Mouse (Mus musculus): ENCODE measurements around the gene Ccdc194. TPM values are rescaled to one million over a fixed set of nuclear protein-coding genes. Genes with fewer than 3 reads are reported as not detected.

Ccdc194 gene
- polyA plus RNA-seq (2014; fragmentation: Nextera tagmentation; extraction: Ambion mirVana), result 0.27 and 0.34 TPM in 2 replicates

DNA sequence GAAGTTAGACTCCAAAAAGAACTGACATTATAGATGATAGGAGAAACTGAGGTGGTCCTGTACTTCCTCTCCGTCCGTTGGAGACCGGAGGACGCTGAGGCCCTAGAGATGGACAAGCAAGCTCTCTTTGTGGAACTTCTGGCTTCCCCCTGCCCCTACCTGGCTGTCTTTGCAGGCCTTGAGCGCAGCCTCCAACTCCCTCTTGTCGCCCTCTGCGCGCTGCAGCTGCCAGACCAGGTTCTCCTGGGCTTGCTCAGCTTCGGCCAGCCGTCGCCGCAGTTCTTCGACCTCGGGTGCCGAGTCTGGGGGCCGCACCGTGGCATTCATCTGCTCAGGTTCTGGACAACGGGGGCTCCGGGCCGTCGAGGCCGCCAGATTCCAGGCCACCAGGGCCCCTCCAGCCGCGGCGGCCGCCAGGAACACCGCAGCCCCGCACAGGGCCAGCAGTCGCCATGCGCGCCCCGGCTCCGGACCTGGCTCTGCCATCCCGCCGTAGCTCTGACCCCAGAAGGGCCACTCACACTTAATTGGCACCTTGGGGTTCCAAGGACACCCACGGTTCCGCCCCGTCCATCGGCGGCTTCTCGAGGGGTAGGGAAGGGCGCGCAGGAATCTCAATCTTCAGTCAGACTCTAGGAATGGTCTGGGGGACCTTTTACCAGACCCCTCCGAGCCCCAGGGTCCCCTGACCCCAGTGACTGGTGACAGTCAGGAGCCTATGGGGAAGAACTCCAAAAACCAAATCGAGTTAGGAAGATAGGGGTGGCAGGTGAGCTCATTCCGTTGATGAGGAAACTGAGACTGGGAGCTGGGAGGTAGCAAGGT lies at the start of gene Ccdc194:
Ccdc194 (minus strand) TSS at position 486 of the 825 bp plus-strand sequence.
- no peaks in the 10 kb centered on the region for H3K36me3 ChIP-seq (ENCODE audit: control insufficient read depth, insufficient read depth, low read length)
- no peaks in the 10 kb centered on the region for H3K9me3 ChIP-seq (ENCODE audit: control insufficient read depth, low read length)
- WGBS, result 9% methylated on average over 46 of the region's 46 CpGs
- H3K27ac ChIP-seq (ENCODE audit: low read depth, low read length), result peak within 1 kb of the TSS; percentile 15; the same call in 1 of the 2 replicates
- peak within 1 kb of the TSS; percentile 17 for H3K4me3 ChIP-seq (ENCODE audit: low read length)
- peaks cover 22% of the 10 kb centered on the region for H3K27me3 ChIP-seq (ENCODE audit: control insufficient read depth, insufficient read depth, low read length)
- peaks cover 15% of the 10 kb centered on the region; the same call in 1 of the 2 replicates for H3K4me1 ChIP-seq (ENCODE audit: control insufficient read depth, insufficient read depth, low read length)
- H3K9ac ChIP-seq (ENCODE audit: low read depth, low read length), result peak within 1 kb of the TSS; percentile 51
- H3K4me2 ChIP-seq (replicated peaks; ENCODE audit: low read depth, low read length), result peak within 1 kb of the TSS; percentile 35
- no peak for ATAC-seq (ENCODE audit: low FRiP score, low TSS enrichment)

- Histone ChIP-seq H3K9me3 (ENCODE audit: control insufficient read depth, low read length) (no peaks in the 10 kb centered on the region), H3K36me3 (ENCODE audit: control insufficient read depth, insufficient read depth, low read length) (no peaks in the 10 kb centered on the region), H3K4me2 (replicated peaks; ENCODE audit: low read depth, low read length) (no peak overlapping the region), H3K27ac (ENCODE audit: low read depth, low read length) (no peak overlapping the region), H3K9ac (ENCODE audit: low read depth, low read length) (no peak overlapping the region), H3K27me3 (ENCODE audit: control insufficient read depth, insufficient read depth, low read length) (no peaks in the 10 kb centered on the region), H3K4me3 (ENCODE audit: low read length) (no peak overlapping the region), H3K4me1 (ENCODE audit: control insufficient read depth, insufficient read depth, low read length) (peaks cover 7% of the 10 kb centered on the region; the same call in 1 of the 2 replicates)
- 61% methylated on average over 1 of the region's 1 CpGs for WGBS
- no peak for ATAC-seq (ENCODE audit: low FRiP score, low TSS enrichment)
Measured at GRCm38 (mm10) chr8:71575020-71575419, 49.5 kb upstream of the Ccdc194 start.

GRCm38 (mm10) chr8:71574426-71574825 lies 48.9 kb upstream of the Ccdc194 start:
- no peak overlapping the region for H3K27ac ChIP-seq (ENCODE audit: low read depth, low read length)
- H3K9me3 ChIP-seq (ENCODE audit: control insufficient read depth, low read length), result no peaks in the 10 kb centered on the region
- H3K4me1 ChIP-seq (ENCODE audit: control insufficient read depth, insufficient read depth, low read length), result peaks cover 7% of the 10 kb centered on the region; the same call in 1 of the 2 replicates
- WGBS, result 80% methylated on average over 7 of the region's 7 CpGs
- ATAC-seq (ENCODE audit: low FRiP score, low TSS enrichment), result no peak
- H3K36me3 ChIP-seq (ENCODE audit: control insufficient read depth, insufficient read depth, low read length), result no peaks in the 10 kb centered on the region
- H3K9ac ChIP-seq (ENCODE audit: low read depth, low read length), result no peak overlapping the region
- no peak overlapping the region for H3K4me3 ChIP-seq (ENCODE audit: low read length)
- H3K4me2 ChIP-seq (replicated peaks; ENCODE audit: low read depth, low read length), result no peak overlapping the region
- H3K27me3 ChIP-seq (ENCODE audit: control insufficient read depth, insufficient read depth, low read length), result no peaks in the 10 kb centered on the region

GRCm38 (mm10) chr8:71572847-71573633 lies 47.5 kb upstream of the Ccdc194 start:
- Histone ChIP-seq H3K9me3 (ENCODE audit: control insufficient read depth, low read length) (no peaks in the 10 kb centered on the region), H3K4me1 (ENCODE audit: control insufficient read depth, insufficient read depth, low read length) (peaks cover 21% of the 10 kb centered on the region; the same call in 1 of the 2 replicates), H3K9ac (ENCODE audit: low read depth, low read length) (no peak overlapping the region), H3K27me3 (ENCODE audit: control insufficient read depth, insufficient read depth, low read length) (no peaks in the 10 kb centered on the region), H3K27ac (ENCODE audit: low read depth, low read length) (no peak overlapping the region), H3K4me3 (ENCODE audit: low read length) (no peak overlapping the region), H3K36me3 (ENCODE audit: control insufficient read depth, insufficient read depth, low read length) (no peaks in the 10 kb centered on the region), H3K4me2 (replicated peaks; ENCODE audit: low read depth, low read length) (no peak overlapping the region)
- WGBS, result 77% methylated on average over 9 of the region's 9 CpGs
- no peak for ATAC-seq (ENCODE audit: low FRiP score, low TSS enrichment)

DNA sequence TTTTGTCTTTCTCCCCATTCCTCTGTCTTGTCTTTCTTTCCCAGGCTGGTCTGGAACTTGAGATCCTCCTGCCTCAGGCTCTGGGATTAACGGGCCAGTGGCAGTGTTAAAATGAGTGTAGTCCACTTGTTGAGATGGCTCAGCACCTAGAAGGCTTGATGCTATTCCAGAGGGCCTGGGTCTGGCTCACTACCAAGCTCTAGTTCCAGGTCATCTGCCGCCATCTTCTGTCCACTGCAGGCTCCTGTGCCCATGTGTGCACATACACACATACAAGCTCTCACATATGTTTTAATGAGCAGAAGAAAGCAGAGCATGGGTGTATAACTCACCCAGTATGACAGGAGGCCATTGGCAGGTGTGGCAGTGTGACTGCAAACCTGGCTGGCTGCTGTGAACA lies 46.6 kb upstream of the Ccdc194 start:
- H3K36me3 ChIP-seq (ENCODE audit: control insufficient read depth, insufficient read depth, low read length), result no peaks in the 10 kb centered on the region
- H3K4me1 ChIP-seq (ENCODE audit: control insufficient read depth, insufficient read depth, low read length), result peaks cover 21% of the 10 kb centered on the region; the same call in 1 of the 2 replicates
- H3K9me3 ChIP-seq (ENCODE audit: control insufficient read depth, low read length), result no peaks in the 10 kb centered on the region
- 90% methylated on average over 2 of the region's 2 CpGs for WGBS
- no peak for ATAC-seq (ENCODE audit: low FRiP score, low TSS enrichment)
- H3K4me3 ChIP-seq (ENCODE audit: low read length), result no peak overlapping the region
- no peaks in the 10 kb centered on the region for H3K27me3 ChIP-seq (ENCODE audit: control insufficient read depth, insufficient read depth, low read length)
- no peak overlapping the region for H3K9ac ChIP-seq (ENCODE audit: low read depth, low read length)
- no peak overlapping the region for H3K27ac ChIP-seq (ENCODE audit: low read depth, low read length)
- no peak overlapping the region for H3K4me2 ChIP-seq (replicated peaks; ENCODE audit: low read depth, low read length)

DNA sequence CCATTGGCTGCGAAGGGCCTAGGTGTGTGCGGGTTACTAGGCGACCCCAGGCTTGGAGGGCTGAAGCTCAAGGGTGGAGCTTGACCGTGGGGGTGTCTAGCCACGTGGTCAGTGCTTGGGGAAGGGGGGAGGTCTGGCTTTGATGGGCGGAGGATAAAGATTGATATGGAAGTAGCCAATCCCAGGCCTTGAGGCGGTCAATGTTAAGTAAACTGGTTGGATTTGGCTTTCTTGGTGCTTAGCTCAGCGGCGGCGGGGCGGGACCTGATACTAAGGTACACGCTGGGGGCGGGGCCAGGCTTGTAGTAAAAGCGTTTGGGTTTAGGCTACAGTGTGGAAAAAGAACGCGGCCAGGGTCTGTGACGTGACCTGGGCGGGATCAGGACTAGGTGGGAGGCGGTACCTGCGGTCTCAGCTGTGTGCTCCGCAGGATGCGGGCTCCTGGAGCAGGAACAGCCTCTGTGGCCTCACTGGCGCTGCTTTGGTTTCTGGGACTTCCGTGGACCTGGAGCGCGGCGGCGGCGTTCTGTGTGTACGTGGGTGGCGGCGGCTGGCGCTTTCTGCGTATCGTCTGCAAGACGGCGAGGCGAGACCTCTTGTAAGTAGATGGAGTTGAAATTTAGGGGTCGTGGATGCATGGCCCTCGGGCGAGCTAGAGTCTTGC lies 44.9 kb upstream of the Ccdc194 start:
- Histone ChIP-seq H3K27me3 (ENCODE audit: control insufficient read depth, insufficient read depth, low read length) (no peaks in the 10 kb centered on the region), H3K36me3 (ENCODE audit: control insufficient read depth, insufficient read depth, low read length) (no peaks in the 10 kb centered on the region), H3K4me2 (replicated peaks; ENCODE audit: low read depth, low read length) (peak overlapping the region; percentile 87), H3K9me3 (ENCODE audit: control insufficient read depth, low read length) (no peaks in the 10 kb centered on the region), H3K9ac (ENCODE audit: low read depth, low read length) (peak overlapping the region; percentile 72), H3K4me1 (ENCODE audit: control insufficient read depth, insufficient read depth, low read length) (peaks cover 21% of the 10 kb centered on the region; the same call in 1 of the 2 replicates), H3K27ac (ENCODE audit: low read depth, low read length) (peak overlapping the region; percentile 88), H3K4me3 (ENCODE audit: low read length) (peak overlapping the region; percentile 67)
- peak; percentile 89 for ATAC-seq (ENCODE audit: low FRiP score, low TSS enrichment)
- WGBS, result under 1% methylated on average over 41 of the region's 41 CpGs

DNA sequence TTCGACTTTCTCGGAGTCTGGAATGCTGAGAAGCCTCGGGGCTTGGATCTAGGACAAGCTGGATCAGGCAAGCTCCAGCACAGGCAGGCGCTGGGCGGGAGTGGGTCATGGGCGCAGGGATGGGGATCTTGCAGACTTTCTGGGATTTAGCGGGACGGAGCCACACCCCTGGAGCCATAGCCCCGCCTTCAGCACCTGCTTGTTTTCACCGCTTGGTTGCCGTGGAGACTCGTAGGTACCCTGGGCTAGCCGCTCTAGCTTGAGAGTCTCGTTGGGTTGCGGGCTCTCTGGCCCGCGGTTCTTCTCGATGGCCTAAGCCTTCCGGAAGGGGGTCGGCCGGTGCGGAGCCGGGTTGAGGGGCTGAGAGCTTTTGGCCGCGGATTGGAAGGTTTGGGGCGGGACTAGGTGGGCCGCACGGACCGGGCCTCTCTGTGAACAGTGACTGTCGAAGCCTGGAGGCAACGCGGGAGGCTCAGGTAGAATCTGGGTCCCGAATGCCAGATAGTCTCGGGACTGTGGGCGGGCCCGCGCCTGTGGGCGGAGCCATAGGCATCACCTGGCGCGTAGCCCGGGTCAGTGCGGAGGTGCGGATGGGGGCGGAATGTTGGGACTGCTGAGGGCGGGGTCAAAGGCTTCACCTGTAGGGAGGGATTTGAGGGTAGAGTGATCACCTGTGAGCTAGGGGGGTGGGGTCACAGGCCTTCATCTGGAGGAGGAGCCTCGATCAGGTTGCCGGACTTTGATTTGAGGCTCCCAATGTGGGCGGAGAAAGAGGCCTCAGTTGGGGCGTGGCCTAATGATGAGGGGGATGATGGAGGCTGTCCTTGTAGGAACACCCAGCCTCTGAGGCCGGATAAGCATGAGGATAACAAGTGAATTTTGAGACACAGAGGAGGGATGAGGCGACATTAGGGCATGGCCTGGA lies 44.1 kb upstream of the Ccdc194 start:
- Histone ChIP-seq H3K27ac (ENCODE audit: low read depth, low read length) (peak overlapping the region; percentile 88), H3K4me1 (ENCODE audit: control insufficient read depth, insufficient read depth, low read length) (peaks cover 21% of the 10 kb centered on the region; the same call in 1 of the 2 replicates), H3K27me3 (ENCODE audit: control insufficient read depth, insufficient read depth, low read length) (no peaks in the 10 kb centered on the region), H3K4me2 (replicated peaks; ENCODE audit: low read depth, low read length) (peak overlapping the region; percentile 87), H3K36me3 (ENCODE audit: control insufficient read depth, insufficient read depth, low read length) (no peaks in the 10 kb centered on the region), H3K9me3 (ENCODE audit: control insufficient read depth, low read length) (peaks cover under 1% of the 10 kb centered on the region; the same call in 1 of the 2 replicates), H3K4me3 (ENCODE audit: low read length) (peak overlapping the region; percentile 67), H3K9ac (ENCODE audit: low read depth, low read length) (peak overlapping the region; percentile 50; the same call in 1 of the 2 replicates)
- peak; percentile 78 for ATAC-seq (ENCODE audit: low FRiP score, low TSS enrichment)
- under 1% methylated on average over 51 of the region's 51 CpGs for WGBS

- H3K4me2 ChIP-seq (replicated peaks; ENCODE audit: low read depth, low read length), result peak overlapping the region; percentile 87
- peaks cover 21% of the 10 kb centered on the region; the same call in 1 of the 2 replicates for H3K4me1 ChIP-seq (ENCODE audit: control insufficient read depth, insufficient read depth, low read length)
- WGBS, result 29% methylated on average over 6 of the region's 6 CpGs
- ATAC-seq (ENCODE audit: low FRiP score, low TSS enrichment), result no peak
- peak overlapping the region; percentile 88 for H3K27ac ChIP-seq (ENCODE audit: low read depth, low read length)
- H3K4me3 ChIP-seq (ENCODE audit: low read length), result peak overlapping the region; percentile 67
- H3K27me3 ChIP-seq (ENCODE audit: control insufficient read depth, insufficient read depth, low read length), result no peaks in the 10 kb centered on the region
- H3K9ac ChIP-seq (ENCODE audit: low read depth, low read length), result peak overlapping the region; percentile 50; the same call in 1 of the 2 replicates
- H3K9me3 ChIP-seq (ENCODE audit: control insufficient read depth, low read length), result peaks cover 7% of the 10 kb centered on the region
- H3K36me3 ChIP-seq (ENCODE audit: control insufficient read depth, insufficient read depth, low read length), result no peaks in the 10 kb centered on the region
Measured at GRCm38 (mm10) chr8:71568941-71569340, 43.4 kb upstream of the Ccdc194 start.
